Mouse (Mus musculus): Measurements from ENCODE around the gene Tmem206. TPM values are rescaled to one million over a fixed set of nuclear protein-coding genes. Genes with fewer than 3 reads are reported as not detected.

Tmem206 gene
- 19.4 and 22.4 TPM in 2 replicates for polyA plus RNA-seq (2015; fragmentation: Nextera tagmentation; extraction: Ambion mirVana)

GRCm38 (mm10) chr1:191325726-191326232 is at the start of gene Tmem206:
Gene Tmem206, plus strand, starts transcription at chr1:191325912.

GRCm38 (mm10) chr1:191317591-191318196 is 8.0 kb upstream of the Tmem206 start, which contains the start of gene Nenf:
Gene Nenf, minus strand, starts transcription at chr1:191318194.

Other genes starting within 250 kb of the Tmem206 start
- 9.0 and 9.2 TPM in 2 replicates for gene Batf3, start 228.1 kb upstream of the Tmem206 start, polyA plus RNA-seq (2015; fragmentation: Nextera tagmentation; extraction: Ambion mirVana)
- not detected in 2 replicates for gene Fam71a, start 161.1 kb upstream of the Tmem206 start, polyA plus RNA-seq (2015; fragmentation: Nextera tagmentation; extraction: Ambion mirVana)
- 1.3 and 2.1 TPM in 2 replicates for gene Atf3, start 107.9 kb upstream of the Tmem206 start, polyA plus RNA-seq (2015; fragmentation: Nextera tagmentation; extraction: Ambion mirVana)
- 204 and 207 TPM in 2 replicates for gene Nenf, start 7.7 kb upstream of the Tmem206 start, polyA plus RNA-seq (2015; fragmentation: Nextera tagmentation; extraction: Ambion mirVana)
- gene Ppp2r5a, start 77.4 kb downstream of the Tmem206 start, polyA plus RNA-seq (2015; fragmentation: Nextera tagmentation; extraction: Ambion mirVana): 13.9 and 18.5 TPM in 2 replicates
- 2.4 and 2.8 TPM in 2 replicates for gene Dtl, start 249.6 kb downstream of the Tmem206 start, polyA plus RNA-seq (2015; fragmentation: Nextera tagmentation; extraction: Ambion mirVana)
- 19.4 and 20.2 TPM in 2 replicates for gene Ints7, start 249.7 kb downstream of the Tmem206 start, polyA plus RNA-seq (2015; fragmentation: Nextera tagmentation; extraction: Ambion mirVana)